Mouse (Mus musculus): ENCODE data around the gene Tmem11. TPM values are rescaled to one million over a fixed set of nuclear protein-coding genes. Genes with fewer than 3 reads are reported as not detected.
"Not testable (repeated sequence)": the region's sequence is repeated elsewhere in the genome, so short reads cannot be mapped to it uniquely, and the experiment has no call there.

Tmem11 gene
- total RNA-seq, 1 experiment, result 50.0 TPM

DNA sequence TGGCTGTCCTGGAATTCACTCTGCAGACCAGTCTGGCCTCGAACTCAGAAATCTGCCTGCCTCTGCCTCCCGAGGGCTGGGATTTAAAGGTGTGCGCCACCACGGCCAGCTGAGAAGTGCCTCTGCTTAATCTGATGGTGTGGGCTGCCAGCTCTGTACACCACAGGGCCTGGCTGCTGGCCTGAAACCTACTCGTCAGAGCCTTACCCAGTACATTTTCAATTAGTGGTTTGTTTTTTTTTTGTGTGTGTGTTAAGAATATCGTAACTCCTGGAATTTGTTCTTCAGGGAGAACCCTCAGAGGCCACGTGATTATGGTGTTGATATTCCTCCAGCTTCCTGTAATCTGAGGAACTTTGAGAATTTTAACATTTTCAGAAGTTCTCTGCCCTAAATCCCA, 22.9 kb upstream of the Tmem11 start:
- TF ChIP-seq ZC3H11A (IDR thresholded peaks at IDR 0.05; ENCODE audit: borderline replicate concordance, low read depth, low read length), result no peak
- no peak for DNase-seq (ENCODE audit: low read depth, low spot score)
- in situ Hi-C loops (cut with MboI; ENCODE audit: low sequenced_read_pairs in 2 of 2, unreplicated experiment in 2 of 2), result no loop called here
- H3K36me3 ChIP-seq (ENCODE audit: control insufficient read depth, insufficient read depth, low read length, poor library complexity, severe bottlenecking), result peaks cover 26% of the 10 kb centered on the region
- H3K4me1 ChIP-seq (ENCODE audit: control insufficient read depth in 2 of 2, insufficient read depth in 2 of 2, low read length in 2 of 2, poor library complexity in 1 of 2), result 0 out of 4 replicates have a peak, but pooled peaks cover 0 to 1% of the 10 kb centered on the region in 2 experiments
- no peak overlapping the region for H3K9ac ChIP-seq (ENCODE audit: insufficient read depth, low read depth, low read length, poor library complexity, severe bottlenecking)
- no peaks in the 10 kb centered on the region for H3K9me3 ChIP-seq (ENCODE audit: control insufficient read depth, insufficient read depth, low read depth, low read length)
- no peak overlapping the region for H3K4me3 ChIP-seq (ENCODE audit: insufficient read depth in 1 of 2, low read depth in 1 of 2, low read length in 2 of 2, poor library complexity in 1 of 2, severe bottlenecking in 1 of 2)
- H3K27ac ChIP-seq (ENCODE audit: insufficient read depth, low read depth, low read length, poor library complexity, severe bottlenecking), result no peak overlapping the region

DNA sequence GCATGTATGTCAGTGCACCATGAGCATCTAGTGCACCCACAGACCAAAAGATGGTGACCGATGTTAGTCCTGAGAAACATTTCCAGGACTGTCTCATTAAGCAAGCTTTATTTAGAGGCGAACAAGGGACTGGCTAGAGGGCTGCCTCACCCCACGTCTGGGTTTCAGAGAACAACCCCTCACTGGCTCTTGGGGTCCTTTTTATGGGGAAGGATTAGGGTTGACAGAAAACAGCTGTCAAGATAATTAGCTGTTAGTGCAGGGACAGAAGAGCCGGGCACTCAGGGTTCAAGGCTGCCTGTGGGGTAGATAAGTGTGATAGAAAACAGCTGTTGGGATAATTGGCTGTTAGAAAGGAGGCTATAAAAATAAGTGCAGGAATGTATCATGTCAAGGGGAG, 16.8 kb upstream of the Tmem11 start:
- H3K9me3 ChIP-seq (ENCODE audit: control insufficient read depth, insufficient read depth, low read depth, low read length), result no peaks in the 10 kb centered on the region
- no peak overlapping the region for H3K27ac ChIP-seq (ENCODE audit: insufficient read depth, low read depth, low read length, poor library complexity, severe bottlenecking)
- H3K9ac ChIP-seq (ENCODE audit: insufficient read depth, low read depth, low read length, poor library complexity, severe bottlenecking), result no peak overlapping the region
- H3K4me3 ChIP-seq (ENCODE audit: insufficient read depth in 1 of 2, low read depth in 1 of 2, low read length in 2 of 2, poor library complexity in 1 of 2, severe bottlenecking in 1 of 2), result no peak overlapping the region
- DNase-seq (ENCODE audit: low read depth, low spot score), result no peak
- peaks cover 0 to 1% of the 10 kb centered on the region in 2 experiments; a peak in 1 of 4 replicates for H3K4me1 ChIP-seq (ENCODE audit: control insufficient read depth in 2 of 2, insufficient read depth in 2 of 2, low read length in 2 of 2, poor library complexity in 1 of 2)
- TF ChIP-seq HCFC1 (IDR thresholded peaks at IDR 0.05; ENCODE audit: borderline replicate concordance, insufficient read depth, low read length), result no peak
- TF ChIP-seq MAFK (IDR thresholded peaks at IDR 0.05; ENCODE audit: insufficient read depth, low read depth, low read length), result no peak
- TF ChIP-seq ZNF384 (IDR thresholded peaks at IDR 0.05; ENCODE audit: low read depth, low read length), result no peak
- no peak for TF ChIP-seq CHD2 (IDR thresholded peaks at IDR 0.05; ENCODE audit: low read depth, low read length)
- no peak for TF ChIP-seq ZC3H11A (IDR thresholded peaks at IDR 0.05; ENCODE audit: borderline replicate concordance, low read depth, low read length)
- in situ Hi-C loops (cut with MboI; ENCODE audit: low sequenced_read_pairs in 2 of 2, unreplicated experiment in 2 of 2), result no loop called here
- H3K36me3 ChIP-seq (ENCODE audit: control insufficient read depth, insufficient read depth, low read length, poor library complexity, severe bottlenecking), result no peaks in the 10 kb centered on the region

DNA sequence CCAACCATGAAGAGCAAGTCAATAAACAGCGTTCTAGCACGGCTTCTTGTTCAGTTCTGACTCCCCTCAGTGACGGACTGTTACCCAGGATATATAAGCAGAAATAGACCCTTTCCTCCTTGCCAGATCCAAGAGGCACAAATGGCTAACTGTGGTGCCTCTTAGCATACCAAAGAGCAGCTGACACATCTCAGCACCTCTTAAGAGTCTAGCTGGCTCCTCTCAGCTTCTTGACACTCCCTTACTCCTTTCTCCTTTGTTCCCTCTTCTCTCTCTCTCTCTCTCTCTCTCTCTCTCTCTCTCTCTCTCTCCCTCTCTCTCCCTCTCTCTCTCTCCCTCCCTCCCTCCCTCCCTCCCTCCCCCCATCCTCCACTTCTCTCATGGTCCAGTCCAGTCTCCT, 11.7 kb upstream of the Tmem11 start:
- Histone ChIP-seq H3K4me1 (ENCODE audit: control insufficient read depth in 2 of 2, insufficient read depth in 2 of 2, low read length in 2 of 2, poor library complexity in 1 of 2) (peaks cover 3 to 10% of the 10 kb centered on the region in 2 experiments), H3K9ac (ENCODE audit: insufficient read depth, low read depth, low read length, poor library complexity, severe bottlenecking) (no peak overlapping the region), H3K27ac (ENCODE audit: insufficient read depth, low read depth, low read length, poor library complexity, severe bottlenecking) (no peak overlapping the region), H3K4me3 (ENCODE audit: insufficient read depth in 1 of 2, low read depth in 1 of 2, low read length in 2 of 2, poor library complexity in 1 of 2, severe bottlenecking in 1 of 2) (no peak overlapping the region), H3K36me3 (ENCODE audit: control insufficient read depth, insufficient read depth, low read length, poor library complexity, severe bottlenecking) (no peaks in the 10 kb centered on the region), H3K9me3 (ENCODE audit: control insufficient read depth, insufficient read depth, low read depth, low read length) (no peaks in the 10 kb centered on the region)
- DNase-seq (ENCODE audit: low read depth, low spot score), result no peak
- in situ Hi-C loops (cut with MboI; ENCODE audit: low sequenced_read_pairs in 2 of 2, unreplicated experiment in 2 of 2), result no loop called here
- TF ChIP-seq MAFK (IDR thresholded peaks at IDR 0.05; ENCODE audit: insufficient read depth, low read depth, low read length), result no peak

DNA sequence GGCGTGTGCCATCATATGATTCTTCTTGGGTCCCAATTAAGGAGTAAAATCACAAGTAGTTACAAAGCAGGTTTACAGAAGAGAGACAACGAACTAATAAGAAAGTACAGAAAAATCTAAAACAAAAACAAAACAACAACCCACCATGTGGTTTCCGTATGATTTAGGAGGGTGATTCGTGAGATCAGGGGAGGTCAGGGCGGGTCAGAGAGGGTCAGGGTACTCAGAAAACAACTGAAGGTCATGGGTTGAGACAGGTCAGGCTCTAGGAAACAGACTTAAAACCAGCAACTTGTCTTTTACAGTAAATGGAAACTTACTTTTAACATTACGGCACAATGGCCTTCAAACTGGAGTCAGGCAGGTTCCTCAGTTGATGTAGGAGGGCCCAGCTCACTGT, 11.2 kb upstream of the Tmem11 start:
- peaks cover 3 to 10% of the 10 kb centered on the region in 2 experiments for H3K4me1 ChIP-seq (ENCODE audit: control insufficient read depth in 2 of 2, insufficient read depth in 2 of 2, low read length in 2 of 2, poor library complexity in 1 of 2)
- no peak for DNase-seq (ENCODE audit: low read depth, low spot score)
- no peaks in the 10 kb centered on the region for H3K36me3 ChIP-seq (ENCODE audit: control insufficient read depth, insufficient read depth, low read length, poor library complexity, severe bottlenecking)
- H3K9ac ChIP-seq (ENCODE audit: insufficient read depth, low read depth, low read length, poor library complexity, severe bottlenecking), result no peak overlapping the region
- no peak overlapping the region for H3K27ac ChIP-seq (ENCODE audit: insufficient read depth, low read depth, low read length, poor library complexity, severe bottlenecking)
- no peak for TF ChIP-seq CHD2 (IDR thresholded peaks at IDR 0.05; ENCODE audit: low read depth, low read length)
- no peak for TF ChIP-seq MAFK (IDR thresholded peaks at IDR 0.05; ENCODE audit: insufficient read depth, low read depth, low read length)
- no peak for TF ChIP-seq ZC3H11A (IDR thresholded peaks at IDR 0.05; ENCODE audit: borderline replicate concordance, low read depth, low read length)
- TF ChIP-seq HCFC1 (IDR thresholded peaks at IDR 0.05; ENCODE audit: borderline replicate concordance, insufficient read depth, low read length), result no peak
- no peak for TF ChIP-seq ZNF384 (IDR thresholded peaks at IDR 0.05; ENCODE audit: low read depth, low read length)
- no peak overlapping the region for H3K4me3 ChIP-seq (ENCODE audit: insufficient read depth in 1 of 2, low read depth in 1 of 2, low read length in 2 of 2, poor library complexity in 1 of 2, severe bottlenecking in 1 of 2)
- in situ Hi-C loops (cut with MboI; ENCODE audit: low sequenced_read_pairs in 2 of 2, unreplicated experiment in 2 of 2), result no loop called here
- no peaks in the 10 kb centered on the region for H3K9me3 ChIP-seq (ENCODE audit: control insufficient read depth, insufficient read depth, low read depth, low read length)

DNA sequence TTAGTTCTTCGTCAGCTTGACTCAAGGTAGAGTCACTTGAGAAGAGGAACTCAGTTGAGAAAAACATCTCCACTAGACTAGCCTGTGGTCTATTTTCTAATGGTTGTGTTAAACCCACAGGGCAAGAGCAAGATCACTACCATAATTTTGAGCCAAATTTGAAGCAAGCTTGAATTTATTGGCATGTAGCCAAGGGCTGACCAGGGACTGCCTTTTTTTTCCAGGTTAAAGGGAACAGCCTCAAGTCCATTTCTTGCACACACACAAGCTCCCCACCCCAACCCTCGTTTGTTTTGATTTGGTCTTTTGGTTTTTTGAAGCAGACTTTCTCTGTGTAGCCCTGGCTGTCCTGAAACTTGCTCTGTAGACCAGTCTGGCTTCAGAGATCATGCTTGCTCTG, 10.8 kb upstream of the Tmem11 start:
- H3K27ac ChIP-seq (ENCODE audit: insufficient read depth, low read depth, low read length, poor library complexity, severe bottlenecking), result no peak overlapping the region
- DNase-seq (ENCODE audit: low read depth, low spot score), result no peak
- H3K9me3 ChIP-seq (ENCODE audit: control insufficient read depth, insufficient read depth, low read depth, low read length), result no peaks in the 10 kb centered on the region
- H3K9ac ChIP-seq (ENCODE audit: insufficient read depth, low read depth, low read length, poor library complexity, severe bottlenecking), result no peak overlapping the region
- TF ChIP-seq ZC3H11A (IDR thresholded peaks at IDR 0.05; ENCODE audit: borderline replicate concordance, low read depth, low read length) (no peak), ZNF384 (IDR thresholded peaks at IDR 0.05; ENCODE audit: low read depth, low read length) (no peak), MAFK (IDR thresholded peaks at IDR 0.05; ENCODE audit: insufficient read depth, low read depth, low read length) (no peak), CHD2 (IDR thresholded peaks at IDR 0.05; ENCODE audit: low read depth, low read length) (no peak), HCFC1 (IDR thresholded peaks at IDR 0.05; ENCODE audit: borderline replicate concordance, insufficient read depth, low read length) (no peak)
- no peaks in the 10 kb centered on the region for H3K36me3 ChIP-seq (ENCODE audit: control insufficient read depth, insufficient read depth, low read length, poor library complexity, severe bottlenecking)
- peaks cover 3 to 10% of the 10 kb centered on the region in 2 experiments for H3K4me1 ChIP-seq (ENCODE audit: control insufficient read depth in 2 of 2, insufficient read depth in 2 of 2, low read length in 2 of 2, poor library complexity in 1 of 2)
- H3K4me3 ChIP-seq (ENCODE audit: insufficient read depth in 1 of 2, low read depth in 1 of 2, low read length in 2 of 2, poor library complexity in 1 of 2, severe bottlenecking in 1 of 2), result no peak overlapping the region
- in situ Hi-C loops (cut with MboI; ENCODE audit: low sequenced_read_pairs in 2 of 2, unreplicated experiment in 2 of 2), result no loop called here

DNA sequence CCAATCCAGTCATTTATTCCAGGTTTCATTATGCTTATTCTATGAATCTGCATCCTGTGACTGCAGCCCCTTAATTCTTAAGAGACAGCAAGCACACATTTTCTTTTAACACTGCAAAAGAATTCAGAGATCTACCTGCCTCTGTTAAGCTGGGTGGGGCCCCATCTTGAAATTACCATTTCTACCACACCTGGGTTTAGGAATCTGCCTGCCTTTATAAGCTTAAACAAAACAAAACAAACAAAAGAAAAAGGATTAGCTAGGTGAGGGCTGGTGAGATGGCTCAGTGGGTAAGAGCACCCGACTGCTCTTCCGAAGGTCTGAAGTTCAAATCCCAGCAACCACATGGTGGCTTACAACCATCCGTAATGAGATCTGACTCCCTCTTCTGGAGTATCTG, 7.9 kb upstream of the Tmem11 start:
- H3K9me3 ChIP-seq (ENCODE audit: control insufficient read depth, insufficient read depth, low read depth, low read length); H3K4me3 ChIP-seq (ENCODE audit: insufficient read depth in 1 of 2, low read depth in 1 of 2, low read length in 2 of 2, poor library complexity in 1 of 2, severe bottlenecking in 1 of 2); H3K27ac ChIP-seq (ENCODE audit: insufficient read depth, low read depth, low read length, poor library complexity, severe bottlenecking); H3K36me3 ChIP-seq (ENCODE audit: control insufficient read depth, insufficient read depth, low read length, poor library complexity, severe bottlenecking); in situ Hi-C loops (cut with MboI; ENCODE audit: low sequenced_read_pairs in 2 of 2, unreplicated experiment in 2 of 2); H3K9ac ChIP-seq (ENCODE audit: insufficient read depth, low read depth, low read length, poor library complexity, severe bottlenecking): not testable (repeated sequence)
- H3K4me1 ChIP-seq (ENCODE audit: control insufficient read depth in 2 of 2, insufficient read depth in 2 of 2, low read length in 2 of 2, poor library complexity in 1 of 2), result peaks cover 3 to 13% of the 10 kb centered on the region in 2 experiments
- peak; percentile 53 for DNase-seq (ENCODE audit: low read depth, low spot score)
